Mouse (Mus musculus) olfactory bulb, adult 2 months (tissue): ENCODE measurements at regions not wholly inside any gene's neighbourhood (a gene's known extent, or its start where the extent isn't known, plus 50 kb on each side); places are given as distances from the start of the nearest gene placed in this dataset.

Experiments used
- CTCF ChIP-seq: fragments of 200-500 bp; IDR thresholded peaks from 2 replicates; pipeline ENCODE4 v1.5.1; 2012; ENCODE audit warnings: low read depth, mild to moderate bottlenecking, low read length, moderate library complexity; ENCODE audit not compliant: insufficient read depth
- POLR2A ChIP-seq: fragments of 200-500 bp; IDR thresholded peaks from 2 replicates; pipeline ENCODE4 v1.6.1; 2012; ENCODE audit warnings: mild to moderate bottlenecking, low read depth, low read length, moderate library complexity; ENCODE audit not compliant: insufficient read depth

DNA sequence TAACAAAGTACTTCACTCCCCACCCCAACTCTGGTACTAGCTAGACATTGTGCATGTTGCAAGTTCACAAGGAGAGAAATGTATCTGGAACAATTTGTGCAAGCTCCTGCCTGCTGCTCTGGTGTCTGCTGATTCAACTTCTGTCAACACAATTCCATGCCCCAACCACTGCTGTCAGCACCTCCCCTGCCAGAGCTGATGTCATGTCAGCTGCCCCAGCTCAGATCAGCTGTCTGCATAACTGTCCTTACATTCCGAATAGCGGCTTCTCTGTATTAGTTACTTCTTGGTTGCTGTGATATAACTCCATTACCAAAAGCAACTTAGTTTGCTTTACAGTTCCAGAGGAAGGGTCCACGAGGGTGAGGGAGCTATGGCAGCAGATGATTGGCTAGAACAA is 196.0 kb downstream of the Sec61b start:
- TF ChIP-seq CTCF (no peak), POLR2A (no peak)
